Mouse (Mus musculus) forebrain, postnatal 0 days (tissue): ENCODE measurements around the gene Caml. TPM values are rescaled to one million over a fixed set of nuclear protein-coding genes. Genes with fewer than 3 reads are reported as not detected.

ENCODE experiments used
- ATAC-seq: fragments of 200-750 bp; cut with Nextera tagmentation; 2 replicates; pipeline ENCODE4 v1.8.0; 2017; ENCODE audit warnings: mild to moderate bottlenecking, moderate library complexity
- DNase-seq: peaks from one replicate; pipeline ENCODE4 v3.0.0-alpha.2; 2015
- H3K27ac ChIP-seq: fragments of 300-500 bp; sonication (generic); 2 replicates; pipeline ENCODE4 v1.5.1; 2014; ENCODE audit warnings: low read depth, mild to moderate bottlenecking, antibody characterized with exemption, low read length, moderate library complexity, mixed read lengths
- H3K27me3 ChIP-seq: fragments of 300-500 bp; sonication (generic); 2 replicates; pipeline ENCODE4 v1.6.1; 2014; ENCODE audit warnings: mild to moderate bottlenecking, low read length, mixed read lengths; ENCODE audit not compliant: insufficient read depth
- H3K36me3 ChIP-seq: fragments of 300-500 bp; sonication (generic); 2 replicates; pipeline ENCODE4 v1.6.1; 2014; ENCODE audit warnings: mild to moderate bottlenecking, moderate library complexity; ENCODE audit not compliant: insufficient read depth
- H3K4me1 ChIP-seq: fragments of 300-500 bp; sonication (generic); 2 replicates; pipeline ENCODE4 v1.6.1; 2014; ENCODE audit warnings: antibody characterized with exemption; ENCODE audit not compliant: insufficient read depth
- H3K4me2 ChIP-seq: fragments of 300-500 bp; sonication (generic); 2 replicates; pipeline ENCODE4 v1.6.1; 2014; ENCODE audit warnings: low read depth, mild to moderate bottlenecking, moderate library complexity
- H3K4me3 ChIP-seq: fragments of 300-500 bp; sonication (generic); 2 replicates; pipeline ENCODE4 v1.5.1; 2014; ENCODE audit warnings: low read depth, low read length, mixed read lengths
- H3K9ac ChIP-seq: fragments of 300-500 bp; sonication (generic); 2 replicates; pipeline ENCODE4 v1.6.1; 2014; ENCODE audit warnings: mild to moderate bottlenecking
- H3K9me3 ChIP-seq: fragments of 300-500 bp; sonication (generic); 2 replicates; pipeline ENCODE4 v1.6.1; 2016; ENCODE audit warnings: low read length
- CTCF ChIP-seq: sonication (generic); IDR thresholded peaks from 2 replicates; pipeline ENCODE4 v1.5.1; 2016; ENCODE audit warnings: antibody characterized with exemption, control low read depth, low read depth
- WGBS: fragments of 180-500 bp; shearing (Covaris S2); extraction: QIAGEN DNeasy Blood & Tissue Kit; methylation state at CpG from one replicate; pipeline ENCODE4 v1.1.7; 2014; 5-methylcytosine and 5-hydroxymethylcytosine counted together
- polyA plus RNA-seq: library from polyadenylated mRNA; unstranded; fragments of >200 nt; fragmentation: Nextera tagmentation; extraction: Ambion mirVana; gene quantifications from 2 replicates; pipeline ENCODE4 v1.2.1, GENCODE M21; 2015
- total RNA-seq: library from RNA; depleted of rRNA; stranded (reverse); fragments of >200 nt; gene quantifications from 2 replicates; pipeline ENCODE4 v1.2.3, GENCODE M21; 2014; rRNA removed

The Caml gene
- total and polyA plus RNA-seq, 2 experiments from 2014 or later = 87.8 to 121 TPM

DNA sequence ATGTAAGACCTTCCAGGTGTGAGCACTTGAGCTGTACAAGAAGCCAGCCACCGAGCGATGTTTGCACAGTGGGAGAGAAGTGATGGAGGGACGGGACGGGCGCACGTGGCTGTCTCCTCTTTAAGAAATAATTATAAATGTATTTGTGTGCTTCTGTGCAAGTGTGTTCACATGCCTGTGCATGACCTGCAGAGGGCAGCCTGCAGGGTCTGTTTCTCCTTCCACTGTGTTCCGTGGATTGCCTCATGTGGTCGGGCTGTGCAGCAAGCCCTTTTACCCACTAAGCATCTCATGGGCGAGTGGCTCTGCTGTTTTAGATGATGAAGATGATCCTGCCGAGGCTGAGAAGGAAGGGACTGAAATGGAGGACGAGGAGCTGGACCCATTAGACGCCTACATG is 27.3 kb downstream of the Caml start:
- 85% methylated on average over 12 of the region's 12 CpGs for WGBS
- H3K27ac ChIP-seq = no peak overlapping the region
- no peaks in the 10 kb centered on the region for H3K9me3 ChIP-seq
- H3K27me3 ChIP-seq = no peaks in the 10 kb centered on the region
- no peak for ATAC-seq
- no peak overlapping the region for H3K4me2 ChIP-seq
- H3K9ac ChIP-seq = no peak overlapping the region
- DNase-seq = no peak
- H3K36me3 ChIP-seq = peaks cover 94% of the 10 kb centered on the region
- H3K4me1 ChIP-seq = no peaks in the 10 kb centered on the region
- H3K4me3 ChIP-seq = no peak overlapping the region
- TF ChIP-seq CTCF = peak; percentile 34; the same call in 1 of the 2 replicates

DNA sequence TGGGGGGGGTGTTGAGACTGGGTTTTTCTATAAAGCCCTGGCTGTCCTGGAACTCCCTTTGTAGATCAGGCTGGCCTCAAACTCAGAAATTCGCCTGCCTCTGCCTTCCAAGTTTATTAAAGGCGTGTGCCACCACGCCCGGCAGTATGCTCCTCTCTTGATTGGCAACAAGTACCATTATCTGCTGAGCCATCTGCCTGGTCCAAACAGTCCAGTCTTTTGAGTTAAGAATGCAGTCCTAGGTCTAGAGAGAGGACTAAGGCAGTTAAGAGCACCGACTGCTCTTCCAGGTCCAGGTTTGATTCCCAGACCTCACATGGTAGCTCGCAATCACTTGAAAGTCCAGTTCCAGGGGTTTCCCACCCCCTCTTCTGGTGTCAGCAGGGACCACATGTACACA is 28.2 kb downstream of the Caml start:
- 93% methylated on average over 6 of the region's 6 CpGs for WGBS
- H3K4me2 ChIP-seq = no peak overlapping the region

DNA sequence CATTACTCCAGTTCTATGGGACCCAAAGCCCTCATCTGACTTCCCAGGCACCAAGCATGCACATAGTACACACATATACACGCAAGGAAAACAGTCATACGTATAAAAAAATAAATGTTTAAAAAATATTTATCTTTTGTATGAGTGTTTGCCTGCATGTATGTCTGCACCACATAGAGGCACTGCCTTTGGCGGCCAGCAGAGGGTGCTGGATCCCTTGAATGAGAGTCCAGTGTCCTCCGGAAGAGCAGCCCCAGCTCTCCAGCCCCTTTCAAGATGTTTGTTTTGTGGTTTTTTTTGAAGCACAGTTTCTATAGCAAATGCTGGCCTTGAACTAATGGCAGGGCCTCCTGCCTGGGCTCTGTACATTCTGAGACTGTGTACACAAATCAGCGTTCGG is 45.7 kb downstream of the Caml start:
- Histone ChIP-seq H3K4me3 (no peak overlapping the region), H3K4me1 (no peaks in the 10 kb centered on the region), H3K9ac (no peak overlapping the region), H3K36me3 (peaks cover 90% of the 10 kb centered on the region), H3K27ac (no peak overlapping the region), H3K4me2 (no peak overlapping the region), H3K9me3 (no peaks in the 10 kb centered on the region), H3K27me3 (no peaks in the 10 kb centered on the region)
- DNase-seq = peak; percentile 30
- WGBS = 77% methylated on average over 6 of the region's 6 CpGs
- TF ChIP-seq CTCF = peak; percentile 59
- ATAC-seq = no peak

More for the DNA sequence above, 28.2 kb downstream of the Caml start:
- H3K9ac ChIP-seq = no peak overlapping the region
- H3K9me3 ChIP-seq = no peaks in the 10 kb centered on the region
- no peak overlapping the region for H3K27ac ChIP-seq
- TF ChIP-seq CTCF = no peak
- no peak for DNase-seq
- no peak overlapping the region for H3K4me3 ChIP-seq
- ATAC-seq = no peak
- H3K4me1 ChIP-seq = no peaks in the 10 kb centered on the region
- no peaks in the 10 kb centered on the region for H3K27me3 ChIP-seq
- H3K36me3 ChIP-seq = peaks cover 96% of the 10 kb centered on the region

DNA sequence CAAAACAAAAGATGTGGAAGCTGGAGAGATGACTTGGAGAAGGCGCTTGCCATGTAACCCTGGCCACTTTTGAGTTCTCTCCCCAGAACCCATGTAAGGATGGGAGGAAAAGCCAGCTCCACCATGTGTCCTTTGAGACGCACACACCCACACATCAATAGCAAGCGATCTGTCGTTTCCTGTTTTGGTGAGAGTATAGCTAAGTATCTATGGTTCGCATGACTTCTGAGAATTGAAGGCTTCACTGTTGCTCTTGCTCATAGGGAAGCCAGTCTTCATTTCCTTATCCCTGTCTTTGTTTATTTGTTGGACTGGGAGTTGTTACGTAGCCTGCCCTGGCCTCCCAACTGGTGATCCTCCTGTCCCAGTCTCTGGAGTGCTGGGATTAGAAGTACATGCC is 49.9 kb downstream of the Caml start:
- Histone ChIP-seq H3K27ac (no peak overlapping the region), H3K4me2 (no peak overlapping the region), H3K36me3 (peaks cover 87% of the 10 kb centered on the region), H3K4me1 (no peaks in the 10 kb centered on the region), H3K9me3 (no peaks in the 10 kb centered on the region), H3K9ac (no peak overlapping the region), H3K4me3 (no peak overlapping the region), H3K27me3 (no peaks in the 10 kb centered on the region)
- WGBS = 96% methylated on average over 6 of the region's 6 CpGs
- DNase-seq (no peak), ATAC-seq (no peak)
- TF ChIP-seq CTCF = no peak

DNA sequence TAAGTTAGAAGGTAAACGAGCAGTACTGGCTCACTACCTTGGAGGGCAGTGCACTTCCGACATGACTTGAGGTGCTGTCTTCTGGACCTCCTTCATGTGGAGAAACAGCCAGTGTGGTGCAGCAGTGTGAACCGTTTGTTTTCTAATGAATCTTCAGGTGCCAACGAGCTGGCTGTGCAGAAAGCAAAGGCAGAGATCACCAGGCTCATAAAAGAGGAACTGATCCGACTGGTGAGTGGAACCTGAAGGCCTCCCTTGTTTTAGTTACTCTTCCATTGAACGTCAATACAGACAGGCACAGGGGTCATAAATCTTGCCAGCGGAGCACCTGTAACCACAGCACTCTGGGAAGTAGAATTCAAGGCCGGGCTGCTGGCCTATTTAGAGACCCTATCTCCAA is 54.6 kb downstream of the Caml start:
- ATAC-seq (no peak), DNase-seq (no peak)
- Histone ChIP-seq H3K36me3 (peaks cover 73% of the 10 kb centered on the region), H3K9me3 (no peaks in the 10 kb centered on the region), H3K27ac (no peak overlapping the region), H3K9ac (no peak overlapping the region), H3K27me3 (no peaks in the 10 kb centered on the region), H3K4me1 (no peaks in the 10 kb centered on the region), H3K4me3 (no peak overlapping the region), H3K4me2 (no peak overlapping the region)
- WGBS = 90% methylated on average over 8 of the region's 8 CpGs
- no peak for TF ChIP-seq CTCF

Other genes starting within 250 kb of the Caml start
- gene Slc34a1, start 224.8 kb upstream of the Caml start, total RNA-seq = 0.95 TPM in 1 of 2 replicates, not detected in the other
- gene Slc34a1, start 224.8 kb upstream of the Caml start, polyA plus RNA-seq = 0.29 TPM in 1 of 2 replicates, not detected in the other
- not detected in 2 replicates for gene Pfn3, start 207.8 kb upstream of the Caml start, total RNA-seq
- gene Pfn3, start 207.8 kb upstream of the Caml start, polyA plus RNA-seq = 0.93 and 1.5 TPM in 2 replicates
- gene F12, start 196.2 kb upstream of the Caml start, total RNA-seq = 0.15 TPM in 1 of 2 replicates, not detected in the other
- 0.45 and 0.51 TPM in 2 replicates for gene F12, start 196.2 kb upstream of the Caml start, polyA plus RNA-seq
- 79.5 and 88.2 TPM in 2 replicates for gene Grk6, start 177.9 kb upstream of the Caml start, total RNA-seq
- 38.5 and 40.8 TPM in 2 replicates for gene Grk6, start 177.9 kb upstream of the Caml start, polyA plus RNA-seq
- gene Prr7, start 158.7 kb upstream of the Caml start, total RNA-seq = 108 and 118 TPM in 2 replicates
- 7.8 and 8.7 TPM in 2 replicates for gene Prr7, start 158.7 kb upstream of the Caml start, polyA plus RNA-seq
- gene Dbn1, start 134.9 kb upstream of the Caml start, total RNA-seq = 545 and 619 TPM in 2 replicates
- gene Dbn1, start 134.9 kb upstream of the Caml start, polyA plus RNA-seq = 603 and 619 TPM in 2 replicates
- gene Pdlim7, start 109.3 kb upstream of the Caml start, total RNA-seq = 26.6 and 36.7 TPM in 2 replicates
- gene Pdlim7, start 109.3 kb upstream of the Caml start, polyA plus RNA-seq = 114 and 115 TPM in 2 replicates
- 2.5 and 4.8 TPM in 2 replicates for gene Dok3, start 93.7 kb upstream of the Caml start, total RNA-seq
- 0.82 TPM in 2 replicates for gene Dok3, start 93.7 kb upstream of the Caml start, polyA plus RNA-seq
- 65.2 and 69.6 TPM in 2 replicates for gene Ddx41, start 86.3 kb upstream of the Caml start, total RNA-seq
- gene Ddx41, start 86.3 kb upstream of the Caml start, polyA plus RNA-seq = 46.1 and 51.7 TPM in 2 replicates
- 88.4 and 93.1 TPM in 2 replicates for gene Fam193b, start 51.9 kb upstream of the Caml start, total RNA-seq
- gene Fam193b, start 51.9 kb upstream of the Caml start, polyA plus RNA-seq = 41.2 and 41.6 TPM in 2 replicates
- 52.9 and 56.3 TPM in 2 replicates for gene Tmed9, start 49.3 kb upstream of the Caml start, total RNA-seq
- gene Tmed9, start 49.3 kb upstream of the Caml start, polyA plus RNA-seq = 102 TPM in 2 replicates
- gene B4galt7, start 23.1 kb upstream of the Caml start, total RNA-seq = 57.6 and 63.1 TPM in 2 replicates
- 36.1 and 43.0 TPM in 2 replicates for gene B4galt7, start 23.1 kb upstream of the Caml start, polyA plus RNA-seq
- gene Ddx46, start 12.0 kb downstream of the Caml start, total RNA-seq = 28.0 and 34.7 TPM in 2 replicates
- 17.7 and 20.1 TPM in 2 replicates for gene Ddx46, start 12.0 kb downstream of the Caml start, polyA plus RNA-seq
- 135 and 167 TPM in 2 replicates for gene B230219D22Rik, start 70.1 kb downstream of the Caml start, total RNA-seq
- gene B230219D22Rik, start 70.1 kb downstream of the Caml start, polyA plus RNA-seq = 40.7 and 59.5 TPM in 2 replicates
- gene Txndc15, start 91.6 kb downstream of the Caml start, total RNA-seq = 116 and 121 TPM in 2 replicates
- 134 and 135 TPM in 2 replicates for gene Txndc15, start 91.6 kb downstream of the Caml start, polyA plus RNA-seq
- 9.6 and 11.1 TPM in 2 replicates for gene Pcbd2, start 104.4 kb downstream of the Caml start, total RNA-seq
- 28.7 and 29.2 TPM in 2 replicates for gene Pcbd2, start 104.4 kb downstream of the Caml start, polyA plus RNA-seq
- gene Catsper3, start 161.6 kb downstream of the Caml start, total RNA-seq = not detected in 2 replicates
- 0.14 and 0.19 TPM in 2 replicates for gene Catsper3, start 161.6 kb downstream of the Caml start, polyA plus RNA-seq
- not detected in 2 replicates for gene Pitx1, start 213.2 kb downstream of the Caml start, total RNA-seq
- gene Pitx1, start 213.2 kb downstream of the Caml start, polyA plus RNA-seq = not detected in 2 replicates